Mouse (Mus musculus): ENCODE results near the gene Gucd1.
"Not testable (repeated sequence)": the region's sequence is repeated elsewhere in the genome, so short reads cannot be mapped to it uniquely, and the experiment has no call there.

Gucd1 gene

GRCm38 (mm10) chr10:75373655-75374351, 144.0 kb downstream of the Gucd1 start:
- DNase-seq (ENCODE audit: low spot score) = peak; percentile 5

GRCm38 (mm10) chr10:75365231-75365633, 152.5 kb downstream of the Gucd1 start:
- no peak for DNase-seq (ENCODE audit: low spot score)

GRCm38 (mm10) chr10:75364796-75365195, 153.0 kb downstream of the Gucd1 start:
- DNase-seq (ENCODE audit: low spot score) = no peak

- DNase-seq (ENCODE audit: low spot score) = not testable (repeated sequence)
Measured at GRCm38 (mm10) chr10:75364214-75364690, 153.5 kb downstream of the Gucd1 start.

- DNase-seq (ENCODE audit: low spot score) = no peak
Measured at GRCm38 (mm10) chr10:75355341-75355740, 162.4 kb downstream of the Gucd1 start.

GRCm38 (mm10) chr10:75353838-75354241, 163.9 kb downstream of the Gucd1 start:
- DNase-seq (ENCODE audit: low spot score) = not testable (repeated sequence)

GRCm38 (mm10) chr10:75352541-75352940, 165.2 kb downstream of the Gucd1 start:
- DNase-seq (ENCODE audit: low spot score) = no peak

GRCm38 (mm10) chr10:75350564-75350963, 167.2 kb downstream of the Gucd1 start:
- no peak for DNase-seq (ENCODE audit: low spot score)

GRCm38 (mm10) chr10:75345265-75345664, 172.5 kb downstream of the Gucd1 start:
- DNase-seq (ENCODE audit: low spot score) = no peak

GRCm38 (mm10) chr10:75344563-75344962, 173.2 kb downstream of the Gucd1 start:
- DNase-seq (ENCODE audit: low spot score) = not testable (repeated sequence)

- DNase-seq (ENCODE audit: low spot score) = no peak
Measured at GRCm38 (mm10) chr10:75341936-75342335, 175.8 kb downstream of the Gucd1 start.

- no peak for DNase-seq (ENCODE audit: low spot score)
Measured at GRCm38 (mm10) chr10:75339377-75339776, 178.4 kb downstream of the Gucd1 start.

GRCm38 (mm10) chr10:75338852-75339251, 178.9 kb downstream of the Gucd1 start:
- DNase-seq (ENCODE audit: low spot score) = no peak

- no peak for DNase-seq (ENCODE audit: low spot score)
Measured at GRCm38 (mm10) chr10:75337231-75337630, 180.5 kb downstream of the Gucd1 start.

GRCm38 (mm10) chr10:75335075-75335474, 182.7 kb downstream of the Gucd1 start:
- no peak for DNase-seq (ENCODE audit: low spot score)

GRCm38 (mm10) chr10:75334175-75334574, 183.6 kb downstream of the Gucd1 start:
- DNase-seq (ENCODE audit: low spot score) = no peak

GRCm38 (mm10) chr10:75333176-75333776, 184.5 kb downstream of the Gucd1 start:
- DNase-seq (ENCODE audit: low spot score) = no peak

GRCm38 (mm10) chr10:75332268-75332667, 185.5 kb downstream of the Gucd1 start:
- no peak for DNase-seq (ENCODE audit: low spot score)

- DNase-seq (ENCODE audit: low spot score) = no peak
Measured at GRCm38 (mm10) chr10:75328201-75328704, 189.5 kb downstream of the Gucd1 start.

GRCm38 (mm10) chr10:75327081-75327480, 190.7 kb downstream of the Gucd1 start:
- DNase-seq (ENCODE audit: low spot score) = no peak

GRCm38 (mm10) chr10:75326553-75326952, 191.2 kb downstream of the Gucd1 start:
- no peak for DNase-seq (ENCODE audit: low spot score)

- DNase-seq (ENCODE audit: low spot score) = no peak
Measured at GRCm38 (mm10) chr10:75325821-75326220, 192.0 kb downstream of the Gucd1 start.

GRCm38 (mm10) chr10:75324391-75324790, 193.4 kb downstream of the Gucd1 start:
- no peak for DNase-seq (ENCODE audit: low spot score)

Data from layer of hippocampus, adult 11-12 months (tissue).